Mouse (Mus musculus): Measurements from ENCODE around the gene Wee2. TPM values are rescaled to one million over a fixed set of nuclear protein-coding genes. Genes with fewer than 3 reads are reported as not detected.

Gene Wee2
- 0.19 and 0.24 TPM in 2 replicates for polyA plus RNA-seq (2016; fragmentation: Nextera tagmentation; extraction: Ambion mirVana)

GRCm38 (mm10) chr6:40438936-40439335 is at the start of gene Wee2:
TSS of gene Wee2 (plus strand) at chr6:40439088.
- no peak within 1 kb of the TSS for H3K9ac ChIP-seq
- no peaks in the 10 kb centered on the region for H3K36me3 ChIP-seq (replicated peaks)
- no peak within 1 kb of the TSS for H3K4me2 ChIP-seq
- no peak for ATAC-seq (ENCODE audit: low FRiP score)
- H3K4me3 ChIP-seq (replicated peaks), result no peak within 1 kb of the TSS
- peaks cover 15% of the 10 kb centered on the region for H3K4me1 ChIP-seq
- 80% methylated on average over 5 of the region's 5 CpGs for WGBS
- no peaks in the 10 kb centered on the region for H3K9me3 ChIP-seq
- peaks cover 24% of the 10 kb centered on the region for H3K27me3 ChIP-seq
- H3K27ac ChIP-seq, result no peak within 1 kb of the TSS

GRCm38 (mm10) chr6:40390975-40391374 is 47.9 kb upstream of the Wee2 start:
- Histone ChIP-seq H3K4me3 (replicated peaks) (no peak overlapping the region), H3K9ac (no peak overlapping the region), H3K4me1 (peaks cover 6% of the 10 kb centered on the region; the same call in 1 of the 2 replicates), H3K36me3 (replicated peaks) (peaks cover 6% of the 10 kb centered on the region; the same call in 1 of the 2 replicates), H3K27me3 (no peaks in the 10 kb centered on the region), H3K9me3 (no peaks in the 10 kb centered on the region), H3K27ac (no peak overlapping the region), H3K4me2 (no peak overlapping the region)
- 85% methylated on average over 1 of the region's 1 CpGs for WGBS
- no peak for ATAC-seq (ENCODE audit: low FRiP score)

GRCm38 (mm10) chr6:40393213-40393612 is 45.7 kb upstream of the Wee2 start:
- 7% methylated on average over 3 of the region's 3 CpGs for WGBS
- peaks cover 6% of the 10 kb centered on the region; the same call in 1 of the 2 replicates for H3K4me1 ChIP-seq
- peak; percentile 95 for ATAC-seq (ENCODE audit: low FRiP score)
- no peaks in the 10 kb centered on the region for H3K9me3 ChIP-seq
- H3K9ac ChIP-seq, result no peak overlapping the region
- peaks cover 17% of the 10 kb centered on the region for H3K36me3 ChIP-seq (replicated peaks)
- no peaks in the 10 kb centered on the region for H3K27me3 ChIP-seq
- no peak overlapping the region for H3K4me2 ChIP-seq
- H3K27ac ChIP-seq, result no peak overlapping the region
- H3K4me3 ChIP-seq (replicated peaks), result no peak overlapping the region

GRCm38 (mm10) chr6:40402031-40402430 is 36.9 kb upstream of the Wee2 start:
- Histone ChIP-seq H3K4me3 (replicated peaks) (no peak overlapping the region), H3K9ac (no peak overlapping the region), H3K27ac (no peak overlapping the region), H3K4me1 (no peaks in the 10 kb centered on the region), H3K27me3 (no peaks in the 10 kb centered on the region), H3K4me2 (no peak overlapping the region), H3K36me3 (replicated peaks) (peaks cover 77% of the 10 kb centered on the region), H3K9me3 (no peaks in the 10 kb centered on the region)
- ATAC-seq (ENCODE audit: low FRiP score), result no peak
- WGBS, result 95% methylated on average over 2 of the region's 2 CpGs

GRCm38 (mm10) chr6:40403640-40404285 is 35.1 kb upstream of the Wee2 start:
- Histone ChIP-seq H3K27ac (no peak overlapping the region), H3K9me3 (no peaks in the 10 kb centered on the region), H3K4me2 (no peak overlapping the region), H3K4me1 (no peaks in the 10 kb centered on the region), H3K9ac (no peak overlapping the region), H3K36me3 (replicated peaks) (peaks cover 79% of the 10 kb centered on the region), H3K27me3 (no peaks in the 10 kb centered on the region), H3K4me3 (replicated peaks) (no peak overlapping the region)
- no peak for ATAC-seq (ENCODE audit: low FRiP score)
- 89% methylated on average over 4 of the region's 4 CpGs for WGBS

GRCm38 (mm10) chr6:40411085-40411484 is 27.8 kb upstream of the Wee2 start:
- no peaks in the 10 kb centered on the region for H3K4me1 ChIP-seq
- no peaks in the 10 kb centered on the region for H3K27me3 ChIP-seq
- H3K9ac ChIP-seq, result no peak overlapping the region
- no peak overlapping the region for H3K27ac ChIP-seq
- H3K36me3 ChIP-seq (replicated peaks), result peaks cover 45% of the 10 kb centered on the region
- no peaks in the 10 kb centered on the region for H3K9me3 ChIP-seq
- 94% methylated on average over 3 of the region's 3 CpGs for WGBS
- H3K4me2 ChIP-seq, result no peak overlapping the region
- no peak for ATAC-seq (ENCODE audit: low FRiP score)
- no peak overlapping the region for H3K4me3 ChIP-seq (replicated peaks)

- H3K4me3 ChIP-seq (replicated peaks), result no peak overlapping the region
- H3K4me2 ChIP-seq, result no peak overlapping the region
- no peaks in the 10 kb centered on the region for H3K27me3 ChIP-seq
- no peak for ATAC-seq (ENCODE audit: low FRiP score)
- H3K4me1 ChIP-seq, result no peaks in the 10 kb centered on the region
- H3K27ac ChIP-seq, result no peak overlapping the region
- peaks cover 33% of the 10 kb centered on the region for H3K36me3 ChIP-seq (replicated peaks)
- no peak overlapping the region for H3K9ac ChIP-seq
- WGBS, result 91% methylated on average over 5 of the region's 5 CpGs
- no peaks in the 10 kb centered on the region for H3K9me3 ChIP-seq
Observed at GRCm38 (mm10) chr6:40413046-40413445, 25.8 kb upstream of the Wee2 start.

GRCm38 (mm10) chr6:40413565-40413964 is 25.3 kb upstream of the Wee2 start:
- no peak overlapping the region for H3K4me3 ChIP-seq (replicated peaks)
- 96% methylated on average over 3 of the region's 3 CpGs for WGBS
- H3K9me3 ChIP-seq, result no peaks in the 10 kb centered on the region
- no peak overlapping the region for H3K9ac ChIP-seq
- no peaks in the 10 kb centered on the region for H3K27me3 ChIP-seq
- peaks cover 28% of the 10 kb centered on the region for H3K36me3 ChIP-seq (replicated peaks)
- H3K27ac ChIP-seq, result no peak overlapping the region
- no peaks in the 10 kb centered on the region for H3K4me1 ChIP-seq
- H3K4me2 ChIP-seq, result no peak overlapping the region
- no peak for ATAC-seq (ENCODE audit: low FRiP score)

GRCm38 (mm10) chr6:40415799-40416198 is 23.1 kb upstream of the Wee2 start:
- ATAC-seq (ENCODE audit: low FRiP score), result no peak
- Histone ChIP-seq H3K36me3 (replicated peaks) (peaks cover 28% of the 10 kb centered on the region; the same call in 1 of the 2 replicates), H3K27me3 (no peaks in the 10 kb centered on the region), H3K9me3 (no peaks in the 10 kb centered on the region), H3K27ac (no peak overlapping the region), H3K4me1 (no peaks in the 10 kb centered on the region), H3K9ac (no peak overlapping the region), H3K4me2 (no peak overlapping the region), H3K4me3 (replicated peaks) (no peak overlapping the region)
- WGBS, result 84% methylated on average over 5 of the region's 5 CpGs

- no peak overlapping the region for H3K4me3 ChIP-seq (replicated peaks)
- no peak overlapping the region for H3K27ac ChIP-seq
- 96% methylated on average over 4 of the region's 4 CpGs for WGBS
- peaks cover 20% of the 10 kb centered on the region; the same call in 1 of the 2 replicates for H3K36me3 ChIP-seq (replicated peaks)
- H3K27me3 ChIP-seq, result no peaks in the 10 kb centered on the region
- H3K4me2 ChIP-seq, result no peak overlapping the region
- no peaks in the 10 kb centered on the region for H3K4me1 ChIP-seq
- ATAC-seq (ENCODE audit: low FRiP score), result no peak
- no peak overlapping the region for H3K9ac ChIP-seq
- H3K9me3 ChIP-seq, result no peaks in the 10 kb centered on the region
Observed at GRCm38 (mm10) chr6:40418386-40418785, 20.5 kb upstream of the Wee2 start.

GRCm38 (mm10) chr6:40421099-40421498 is 17.8 kb upstream of the Wee2 start:
- 95% methylated on average over 6 of the region's 6 CpGs for WGBS
- Histone ChIP-seq H3K4me2 (no peak overlapping the region), H3K9me3 (no peaks in the 10 kb centered on the region), H3K4me1 (no peaks in the 10 kb centered on the region), H3K4me3 (replicated peaks) (no peak overlapping the region), H3K27me3 (no peaks in the 10 kb centered on the region), H3K27ac (no peak overlapping the region), H3K36me3 (replicated peaks) (peaks cover 19% of the 10 kb centered on the region; the same call in 1 of the 2 replicates), H3K9ac (no peak overlapping the region)
- no peak for ATAC-seq (ENCODE audit: low FRiP score)

GRCm38 (mm10) chr6:40423013-40423412 is 15.9 kb upstream of the Wee2 start:
- WGBS, result 79% methylated on average over 1 of the region's 1 CpGs
- H3K36me3 ChIP-seq (replicated peaks), result peaks cover 11% of the 10 kb centered on the region; the same call in 1 of the 2 replicates
- no peaks in the 10 kb centered on the region for H3K27me3 ChIP-seq
- no peak overlapping the region for H3K27ac ChIP-seq
- no peak for ATAC-seq (ENCODE audit: low FRiP score)
- no peak overlapping the region for H3K4me2 ChIP-seq
- no peak overlapping the region for H3K4me3 ChIP-seq (replicated peaks)
- no peaks in the 10 kb centered on the region for H3K4me1 ChIP-seq
- H3K9me3 ChIP-seq, result no peaks in the 10 kb centered on the region
- no peak overlapping the region for H3K9ac ChIP-seq

- no peak overlapping the region for H3K27ac ChIP-seq
- no peak overlapping the region for H3K4me3 ChIP-seq (replicated peaks)
- no peak overlapping the region for H3K9ac ChIP-seq
- H3K4me2 ChIP-seq, result no peak overlapping the region
- H3K36me3 ChIP-seq (replicated peaks), result 0 out of 2 replicates have a peak, but pooled peaks cover 10% of the 10 kb centered on the region
- ATAC-seq (ENCODE audit: low FRiP score), result no peak
- H3K9me3 ChIP-seq, result no peaks in the 10 kb centered on the region
- WGBS, result 56% methylated on average over 1 of the region's 1 CpGs
- H3K27me3 ChIP-seq, result no peaks in the 10 kb centered on the region
- peaks cover 4% of the 10 kb centered on the region; the same call in 1 of the 2 replicates for H3K4me1 ChIP-seq
Observed at GRCm38 (mm10) chr6:40423774-40424173, 15.1 kb upstream of the Wee2 start.

Data from forebrain, embryonic 12.5 days (tissue).